Mouse (Mus musculus): ENCODE measurements around the gene Polr3h.

- TF ChIP-seq CHD2 (IDR thresholded peaks at IDR 0.05; ENCODE audit: low read depth, low read length) (no peak), MAFK (IDR thresholded peaks at IDR 0.05; ENCODE audit: insufficient read depth, low read depth, low read length) (no peak), ZNF384 (IDR thresholded peaks at IDR 0.05; ENCODE audit: low read depth, low read length) (no peak), ZC3H11A (IDR thresholded peaks at IDR 0.05; ENCODE audit: borderline replicate concordance, low read depth, low read length) (no peak)
Observed at GRCm38 (mm10) chr15:81856030-81856790, 69.8 kb downstream of the Polr3h start.

All from ES-E14 (cell line).